Mouse (Mus musculus): ENCODE data around the gene Rasgef1b. TPM values are rescaled to one million over a fixed set of nuclear protein-coding genes. Genes with fewer than 3 reads are reported as not detected.

The Rasgef1b gene
- polyA plus RNA-seq, 1 experiment: 0.26 TPM

- no peak overlapping the region for H3ac ChIP-seq (ENCODE audit: control insufficient read depth, insufficient read length)
- no peaks in the 10 kb centered on the region for H3K36me3 ChIP-seq (ENCODE audit: control insufficient read depth, insufficient read depth)
- no peak overlapping the region for H3K4me2 ChIP-seq (ENCODE audit: low read depth)
- no peaks in the 10 kb centered on the region for H3K27me3 ChIP-seq (ENCODE audit: control insufficient read depth, insufficient read depth, insufficient read length)
- no peaks in the 10 kb centered on the region for H3K79me2 ChIP-seq (ENCODE audit: control insufficient read depth, insufficient read depth)
- no peak overlapping the region for H3K4me3 ChIP-seq
- TF ChIP-seq MYOD1 (IDR thresholded peaks at IDR 0.05; ENCODE audit: control insufficient read depth in 1 of 3, insufficient read length in 2 of 3, low read depth in 2 of 3) (no peak), MYOG (IDR thresholded peaks at IDR 0.05; ENCODE audit: control insufficient read depth in 1 of 3, insufficient read depth in 1 of 3, insufficient read length in 2 of 3, low read depth in 2 of 3) (no peak), MAX (IDR thresholded peaks at IDR 0.05; ENCODE audit: low read depth) (no peak), TCF3 (IDR thresholded peaks at IDR 0.05; ENCODE audit: insufficient read length, low read depth) (no peak), TCF12 (IDR thresholded peaks at IDR 0.05; ENCODE audit: insufficient read depth, poor library complexity, severe bottlenecking) (no peak), USF1 (IDR thresholded peaks at IDR 0.05; ENCODE audit: low read depth) (no peak), SRF (IDR thresholded peaks at IDR 0.05; ENCODE audit: control insufficient read depth, insufficient read length, low read depth) (no peak), POLR2A (IDR thresholded peaks at IDR 0.05; ENCODE audit: insufficient read length, low read depth) (no peak), REST (IDR thresholded peaks at IDR 0.05; ENCODE audit: insufficient read depth, insufficient read length) (no peak), POLR2AphosphoS2 (IDR thresholded peaks at IDR 0.05; ENCODE audit: insufficient read length, low read depth) (no peak), E2F4 (IDR thresholded peaks at IDR 0.05; ENCODE audit: insufficient read depth) (no peak), CEBPB (IDR thresholded peaks at IDR 0.05; ENCODE audit: insufficient read depth, poor library complexity, severe bottlenecking) (no peak)
Observed at GRCm38 (mm10) chr5:99459007-99459406, 269.9 kb downstream of the Rasgef1b start.

GRCm38 (mm10) chr5:99457291-99457690 lies 271.6 kb downstream of the Rasgef1b start:
- H3K4me2 ChIP-seq (ENCODE audit: low read depth): no peak overlapping the region
- H3K79me2 ChIP-seq (ENCODE audit: control insufficient read depth, insufficient read depth): no peaks in the 10 kb centered on the region
- H3K36me3 ChIP-seq (ENCODE audit: control insufficient read depth, insufficient read depth): no peaks in the 10 kb centered on the region
- H3K27me3 ChIP-seq (ENCODE audit: control insufficient read depth, insufficient read depth, insufficient read length): no peaks in the 10 kb centered on the region
- no peak overlapping the region for H3ac ChIP-seq (ENCODE audit: control insufficient read depth, insufficient read length)
- TF ChIP-seq MAX (IDR thresholded peaks at IDR 0.05; ENCODE audit: low read depth) (no peak), POLR2A (IDR thresholded peaks at IDR 0.05; ENCODE audit: insufficient read length, low read depth) (no peak), SRF (IDR thresholded peaks at IDR 0.05; ENCODE audit: control insufficient read depth, insufficient read length, low read depth) (no peak), USF1 (IDR thresholded peaks at IDR 0.05; ENCODE audit: low read depth) (no peak), TCF12 (IDR thresholded peaks at IDR 0.05; ENCODE audit: insufficient read depth, poor library complexity, severe bottlenecking) (no peak), TCF3 (IDR thresholded peaks at IDR 0.05; ENCODE audit: insufficient read length, low read depth) (no peak), CEBPB (IDR thresholded peaks at IDR 0.05; ENCODE audit: insufficient read depth, poor library complexity, severe bottlenecking) (no peak), MYOG (IDR thresholded peaks at IDR 0.05; ENCODE audit: control insufficient read depth in 1 of 3, insufficient read depth in 1 of 3, insufficient read length in 2 of 3, low read depth in 2 of 3) (no peak), E2F4 (IDR thresholded peaks at IDR 0.05; ENCODE audit: insufficient read depth) (no peak), REST (IDR thresholded peaks at IDR 0.05; ENCODE audit: insufficient read depth, insufficient read length) (no peak), POLR2AphosphoS2 (IDR thresholded peaks at IDR 0.05; ENCODE audit: insufficient read length, low read depth) (no peak)
- no peak overlapping the region for H3K4me3 ChIP-seq

- H3K27me3 ChIP-seq (ENCODE audit: control insufficient read depth, insufficient read depth, insufficient read length): no peaks in the 10 kb centered on the region
- H3K36me3 ChIP-seq (ENCODE audit: control insufficient read depth, insufficient read depth): no peaks in the 10 kb centered on the region
- no peak overlapping the region for H3K4me2 ChIP-seq (ENCODE audit: low read depth)
- H3ac ChIP-seq (ENCODE audit: control insufficient read depth, insufficient read length): no peak overlapping the region
- H3K4me3 ChIP-seq: no peak overlapping the region
- TF ChIP-seq MYOD1 (IDR thresholded peaks at IDR 0.05; ENCODE audit: control insufficient read depth in 1 of 3, insufficient read length in 2 of 3, low read depth in 2 of 3): no peak
- no peak for TF ChIP-seq TCF12 (IDR thresholded peaks at IDR 0.05; ENCODE audit: insufficient read depth, poor library complexity, severe bottlenecking)
- no peak for TF ChIP-seq E2F4 (IDR thresholded peaks at IDR 0.05; ENCODE audit: insufficient read depth)
- no peak for TF ChIP-seq MAX (IDR thresholded peaks at IDR 0.05; ENCODE audit: low read depth)
- TF ChIP-seq MYOG (IDR thresholded peaks at IDR 0.05; ENCODE audit: control insufficient read depth in 1 of 3, insufficient read depth in 1 of 3, insufficient read length in 2 of 3, low read depth in 2 of 3): no peak
- TF ChIP-seq USF1 (IDR thresholded peaks at IDR 0.05; ENCODE audit: low read depth): no peak
- TF ChIP-seq POLR2AphosphoS2 (IDR thresholded peaks at IDR 0.05; ENCODE audit: insufficient read length, low read depth): no peak
- H3K79me2 ChIP-seq (ENCODE audit: control insufficient read depth, insufficient read depth): no peaks in the 10 kb centered on the region
Observed at GRCm38 (mm10) chr5:99451939-99452338, 276.9 kb downstream of the Rasgef1b start.

GRCm38 (mm10) chr5:99451416-99451815 lies 277.4 kb downstream of the Rasgef1b start:
- Histone ChIP-seq H3K4me3 (no peak overlapping the region), H3K36me3 (ENCODE audit: control insufficient read depth, insufficient read depth) (no peaks in the 10 kb centered on the region), H3K27me3 (ENCODE audit: control insufficient read depth, insufficient read depth, insufficient read length) (no peaks in the 10 kb centered on the region), H3ac (ENCODE audit: control insufficient read depth, insufficient read length) (no peak overlapping the region), H3K4me2 (ENCODE audit: low read depth) (no peak overlapping the region), H3K79me2 (ENCODE audit: control insufficient read depth, insufficient read depth) (no peaks in the 10 kb centered on the region)
- no peak for TF ChIP-seq MAX (IDR thresholded peaks at IDR 0.05; ENCODE audit: low read depth)
- TF ChIP-seq TCF3 (IDR thresholded peaks at IDR 0.05; ENCODE audit: insufficient read length, low read depth): no peak
- no peak for TF ChIP-seq REST (IDR thresholded peaks at IDR 0.05; ENCODE audit: insufficient read depth, insufficient read length)
- TF ChIP-seq MYOG (IDR thresholded peaks at IDR 0.05; ENCODE audit: control insufficient read depth in 1 of 3, insufficient read depth in 1 of 3, insufficient read length in 2 of 3, low read depth in 2 of 3): no peak
- no peak for TF ChIP-seq MYOD1 (IDR thresholded peaks at IDR 0.05; ENCODE audit: control insufficient read depth in 1 of 3, insufficient read length in 2 of 3, low read depth in 2 of 3)
- TF ChIP-seq POLR2A (IDR thresholded peaks at IDR 0.05; ENCODE audit: insufficient read length, low read depth): no peak
- no peak for TF ChIP-seq E2F4 (IDR thresholded peaks at IDR 0.05; ENCODE audit: insufficient read depth)
- no peak for TF ChIP-seq TCF12 (IDR thresholded peaks at IDR 0.05; ENCODE audit: insufficient read depth, poor library complexity, severe bottlenecking)
- no peak for TF ChIP-seq SRF (IDR thresholded peaks at IDR 0.05; ENCODE audit: control insufficient read depth, insufficient read length, low read depth)
- TF ChIP-seq POLR2AphosphoS2 (IDR thresholded peaks at IDR 0.05; ENCODE audit: insufficient read length, low read depth): no peak
- no peak for TF ChIP-seq CEBPB (IDR thresholded peaks at IDR 0.05; ENCODE audit: insufficient read depth, poor library complexity, severe bottlenecking)
- TF ChIP-seq USF1 (IDR thresholded peaks at IDR 0.05; ENCODE audit: low read depth): no peak
